Mouse (Mus musculus) thymus, adult 2 months (tissue): Measurements from ENCODE around the gene Tha1.

Experiments
- CTCF ChIP-seq: fragments of 200-500 bp; IDR thresholded peaks from 2 replicates; pipeline ENCODE4 v1.5.1; 2012; ENCODE audit warnings: mild to moderate bottlenecking, control low read depth, low read length, moderate library complexity, borderline replicate concordance; ENCODE audit not compliant: control insufficient read depth, poor library complexity, insufficient read depth; ENCODE audit errors: extremely low read depth
- POLR2A ChIP-seq: fragments of 200-500 bp; IDR thresholded peaks from 2 replicates; pipeline ENCODE4 v1.6.1; 2012; ENCODE audit warnings: mild to moderate bottlenecking, low read length, control low read depth, moderate library complexity; ENCODE audit not compliant: control insufficient read depth, poor library complexity, insufficient read depth; ENCODE audit errors: extremely low read depth

- TF ChIP-seq CTCF = peak; percentile 92
- TF ChIP-seq POLR2A = no peak
These were observed 2.5 kb downstream of the Tha1 start for GRCm38 (mm10) chr11:117870688-117871365.
